Mouse (Mus musculus): ENCODE measurements at regions not wholly inside any gene's neighbourhood (a gene's known extent, or its start where the extent isn't known, plus 50 kb on each side); places are given as distances from the start of the nearest gene placed in this dataset.

DNA sequence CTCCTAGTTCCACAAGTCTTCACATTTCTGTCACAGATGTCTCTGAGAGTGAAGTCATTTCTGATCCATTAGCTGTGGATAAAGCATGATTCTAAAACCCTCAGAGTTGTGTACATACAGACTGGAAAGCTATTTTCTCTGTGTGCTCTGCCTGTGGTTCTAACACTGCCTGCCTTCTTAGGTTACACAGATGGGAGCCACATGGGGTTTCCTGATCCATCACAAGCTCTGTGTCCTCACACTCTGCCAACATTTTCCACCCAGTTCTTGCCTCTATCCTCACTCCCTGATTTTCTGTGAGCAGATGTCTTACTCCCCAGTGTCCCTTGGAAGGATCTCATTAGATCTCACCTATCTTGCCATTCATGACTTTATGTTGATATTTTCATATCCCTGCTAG is 1002.6 kb upstream of the 1700015G11Rik start:
- H3K9ac ChIP-seq (replicated peaks): no peak overlapping the region
- no peak overlapping the region for H3K27ac ChIP-seq (replicated peaks)
- H3K9me3 ChIP-seq: no peaks in the 10 kb centered on the region
- no peak overlapping the region for H3K4me3 ChIP-seq
- ATAC-seq (replicated peaks): peak; percentile 74
- H3K36me3 ChIP-seq: no peaks in the 10 kb centered on the region
- H3K4me1 ChIP-seq: no peaks in the 10 kb centered on the region
- no peak overlapping the region for H3K4me2 ChIP-seq (replicated peaks)
- no peaks in the 10 kb centered on the region for H3K27me3 ChIP-seq

- H3K4me3 ChIP-seq: no peak overlapping the region
- no peaks in the 10 kb centered on the region for H3K4me1 ChIP-seq
- H3K9ac ChIP-seq (replicated peaks): no peak overlapping the region
- no peaks in the 10 kb centered on the region for H3K9me3 ChIP-seq
- no peaks in the 10 kb centered on the region for H3K27me3 ChIP-seq
- H3K27ac ChIP-seq (replicated peaks): no peak overlapping the region
- WGBS: 63% methylated on average over 1 of the region's 1 CpGs
- no peak overlapping the region for H3K4me2 ChIP-seq (replicated peaks)
- no peaks in the 10 kb centered on the region for H3K36me3 ChIP-seq
- peak; percentile 90 for ATAC-seq (replicated peaks)
Measured at GRCm38 (mm10) chr7:53017579-53017978, 1002.1 kb upstream of the 1700015G11Rik start.
